Mouse (Mus musculus): ENCODE results near the gene Prkcq. TPM values are rescaled to one million over a fixed set of nuclear protein-coding genes. Genes with fewer than 3 reads are reported as not detected.

The Prkcq gene
- polyA plus RNA-seq, 1 experiment from 2014 or later: 2.9 TPM

- H3K27me3 ChIP-seq: no peaks in the 10 kb centered on the region
- H3K4me3 ChIP-seq (replicated peaks): no peak overlapping the region
- no peak for ATAC-seq (ENCODE audit: insufficient read depth)
- no peak overlapping the region for H3K4me2 ChIP-seq
- H3K27ac ChIP-seq (replicated peaks): no peak overlapping the region
- H3K9me3 ChIP-seq (replicated peaks): no peaks in the 10 kb centered on the region
- no peak overlapping the region for H3K9ac ChIP-seq
- H3K36me3 ChIP-seq (replicated peaks): no peaks in the 10 kb centered on the region
- no peaks in the 10 kb centered on the region for H3K4me1 ChIP-seq (replicated peaks)
- WGBS (ENCODE audit: insufficient replicate concordance): 67% methylated on average over 3 of the region's 3 CpGs
Observed at GRCm38 (mm10) chr2:11224808-11225484, 53.0 kb downstream of the Prkcq start.

- Histone ChIP-seq H3K27ac (replicated peaks) (no peak overlapping the region), H3K9ac (no peak overlapping the region), H3K9me3 (replicated peaks) (no peaks in the 10 kb centered on the region), H3K4me2 (no peak overlapping the region), H3K27me3 (no peaks in the 10 kb centered on the region), H3K36me3 (replicated peaks) (no peaks in the 10 kb centered on the region), H3K4me1 (replicated peaks) (no peaks in the 10 kb centered on the region), H3K4me3 (replicated peaks) (no peak overlapping the region)
- ATAC-seq (ENCODE audit: insufficient read depth): no peak
- WGBS (ENCODE audit: insufficient replicate concordance): 16% methylated on average over 5 of the region's 5 CpGs
Observed at GRCm38 (mm10) chr2:11225485-11225876, 53.6 kb downstream of the Prkcq start.

- ATAC-seq (ENCODE audit: insufficient read depth): peak; percentile 52
Observed at GRCm38 (mm10) chr2:11226555-11226954, 54.6 kb downstream of the Prkcq start.

DNA sequence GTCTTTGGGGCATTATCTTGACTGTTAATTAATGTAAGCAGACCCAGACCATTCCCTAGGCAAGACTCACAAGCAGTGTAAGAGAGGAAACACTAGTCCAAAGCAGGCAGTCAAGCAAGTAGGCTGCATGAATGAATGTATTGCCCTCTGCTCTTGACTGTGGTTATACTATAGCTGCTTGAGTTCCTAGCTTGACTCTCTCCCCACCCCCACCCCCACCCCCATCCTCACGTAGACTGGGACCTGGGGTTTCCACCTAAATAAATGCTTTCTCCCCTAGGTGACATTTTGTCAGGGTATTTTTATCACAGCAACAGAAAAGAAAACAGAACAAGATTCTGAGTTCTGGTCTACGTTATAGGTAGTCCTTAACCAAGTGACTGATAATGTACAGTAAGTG lies 57.2 kb downstream of the Prkcq start:
- H3K36me3 ChIP-seq (replicated peaks): no peaks in the 10 kb centered on the region
- ATAC-seq (ENCODE audit: insufficient read depth): no peak
- 49% methylated on average over 2 of the region's 2 CpGs for WGBS (ENCODE audit: insufficient replicate concordance)

More at GRCm38 (mm10) chr2:11226555-11226954, 54.6 kb downstream of the Prkcq start:
- Histone ChIP-seq H3K4me2 (no peak overlapping the region), H3K4me3 (replicated peaks) (no peak overlapping the region), H3K4me1 (replicated peaks) (no peaks in the 10 kb centered on the region), H3K36me3 (replicated peaks) (no peaks in the 10 kb centered on the region), H3K9me3 (replicated peaks) (no peaks in the 10 kb centered on the region), H3K27ac (replicated peaks) (no peak overlapping the region), H3K9ac (no peak overlapping the region), H3K27me3 (no peaks in the 10 kb centered on the region)
- WGBS (ENCODE audit: insufficient replicate concordance): 21% methylated on average over 7 of the region's 7 CpGs

DNA sequence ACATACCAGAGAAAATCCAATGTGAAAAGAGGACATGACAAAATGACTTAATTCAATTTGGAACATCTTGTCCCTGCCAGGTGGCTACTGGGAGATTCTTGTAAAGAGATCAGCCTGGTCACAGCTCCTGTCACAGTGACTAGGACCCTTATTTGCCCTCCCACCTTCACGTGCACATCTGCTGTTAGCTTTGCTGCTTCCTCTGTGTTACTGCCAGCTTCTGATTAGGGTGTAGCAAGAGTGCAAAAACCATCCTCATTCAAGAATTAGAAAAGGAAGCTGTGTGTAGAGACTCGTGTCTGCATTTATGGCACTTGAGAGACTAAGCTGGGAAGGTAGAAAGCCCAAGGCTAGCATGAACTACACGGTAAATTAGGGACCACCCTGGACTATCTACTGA lies 59.2 kb downstream of the Prkcq start:
- no peak overlapping the region for H3K4me2 ChIP-seq
- WGBS (ENCODE audit: insufficient replicate concordance): 17% methylated on average over 3 of the region's 3 CpGs
- H3K9me3 ChIP-seq (replicated peaks): no peaks in the 10 kb centered on the region
- H3K36me3 ChIP-seq (replicated peaks): no peaks in the 10 kb centered on the region
- ATAC-seq (ENCODE audit: insufficient read depth): no peak
- H3K4me3 ChIP-seq (replicated peaks): no peak overlapping the region
- no peaks in the 10 kb centered on the region for H3K27me3 ChIP-seq
- no peak overlapping the region for H3K9ac ChIP-seq
- no peak overlapping the region for H3K27ac ChIP-seq (replicated peaks)
- H3K4me1 ChIP-seq (replicated peaks): peaks cover 4% of the 10 kb centered on the region; the same call in 1 of the 2 replicates

More for the DNA sequence above, 57.2 kb downstream of the Prkcq start:
- Histone ChIP-seq H3K27ac (replicated peaks) (no peak overlapping the region), H3K4me3 (replicated peaks) (no peak overlapping the region), H3K9ac (no peak overlapping the region), H3K4me1 (replicated peaks) (peaks cover 4% of the 10 kb centered on the region; the same call in 1 of the 2 replicates), H3K27me3 (no peaks in the 10 kb centered on the region), H3K4me2 (no peak overlapping the region), H3K9me3 (replicated peaks) (no peaks in the 10 kb centered on the region)

DNA sequence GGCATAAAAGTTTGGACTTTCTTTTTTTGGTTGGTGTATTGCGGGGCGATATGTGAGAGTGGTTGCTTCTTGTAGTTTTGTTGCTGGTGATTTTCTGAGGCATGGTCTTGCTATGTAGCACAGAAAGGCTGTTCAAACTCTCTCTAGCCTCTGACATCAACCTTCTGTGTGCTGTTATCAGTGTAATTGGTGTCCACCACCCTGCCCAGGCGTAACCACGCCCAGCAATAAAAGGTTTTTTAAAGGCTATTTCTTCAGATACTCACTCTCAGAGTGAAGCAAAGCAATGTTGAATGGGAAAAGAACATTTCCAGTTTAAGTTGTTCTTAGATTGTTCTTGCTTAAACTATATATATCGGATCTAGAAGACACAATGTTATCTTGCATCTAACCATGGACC lies 60.1 kb downstream of the Prkcq start:
- Histone ChIP-seq H3K27ac (replicated peaks) (no peak overlapping the region), H3K9me3 (replicated peaks) (no peaks in the 10 kb centered on the region), H3K27me3 (no peaks in the 10 kb centered on the region), H3K4me1 (replicated peaks) (peaks cover 4% of the 10 kb centered on the region; the same call in 1 of the 2 replicates), H3K4me2 (no peak overlapping the region), H3K9ac (no peak overlapping the region), H3K36me3 (replicated peaks) (no peaks in the 10 kb centered on the region), H3K4me3 (replicated peaks) (no peak overlapping the region)
- 54% methylated on average over 5 of the region's 5 CpGs for WGBS (ENCODE audit: insufficient replicate concordance)
- no peak for ATAC-seq (ENCODE audit: insufficient read depth)

DNA sequence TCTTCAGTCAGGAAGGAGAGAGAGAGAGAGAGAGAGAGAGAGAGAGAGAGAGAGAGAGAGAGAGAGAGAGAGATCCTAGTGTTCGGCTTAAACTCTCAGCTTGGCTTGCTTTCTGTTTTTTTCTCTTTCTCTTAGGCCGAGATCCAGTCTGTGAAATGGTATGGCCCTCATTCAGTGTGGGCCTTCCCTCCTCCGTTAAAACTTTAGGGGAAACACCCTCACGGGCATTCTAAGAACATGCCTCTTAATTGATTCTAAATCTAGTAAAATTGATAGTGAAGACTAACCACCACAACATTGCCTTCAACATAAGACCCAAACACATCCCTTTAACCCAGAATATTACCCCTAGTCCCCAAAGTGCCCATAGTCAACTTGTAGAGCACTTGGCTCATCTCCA lies 66.3 kb downstream of the Prkcq start:
- Histone ChIP-seq H3K9ac (no peak overlapping the region), H3K27ac (replicated peaks) (no peak overlapping the region), H3K27me3 (no peaks in the 10 kb centered on the region), H3K4me1 (replicated peaks) (no peaks in the 10 kb centered on the region), H3K4me2 (no peak overlapping the region), H3K4me3 (replicated peaks) (no peak overlapping the region), H3K9me3 (replicated peaks) (no peaks in the 10 kb centered on the region), H3K36me3 (replicated peaks) (no peaks in the 10 kb centered on the region)
- WGBS (ENCODE audit: insufficient replicate concordance): 66% methylated on average over 4 of the region's 4 CpGs
- no peak for ATAC-seq (ENCODE audit: insufficient read depth)

DNA sequence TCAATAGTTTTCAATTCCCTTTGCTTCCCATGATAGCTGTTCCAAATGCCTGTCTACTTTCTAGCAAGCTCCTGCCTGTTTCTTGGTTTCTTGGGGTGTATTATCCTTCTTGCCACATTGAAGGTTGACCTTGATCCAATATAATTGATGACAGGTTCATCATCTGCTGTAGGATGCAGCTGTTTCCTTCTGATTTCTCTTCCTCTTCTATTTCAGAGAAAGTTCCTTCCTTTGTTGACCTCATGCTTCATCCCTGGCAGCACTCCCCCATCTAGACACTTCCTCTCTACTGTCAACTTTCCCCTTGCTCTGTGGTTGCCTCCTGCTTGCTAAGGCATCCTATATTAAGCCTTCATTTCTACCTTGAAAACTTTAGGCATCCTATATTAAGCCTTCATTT lies 67.6 kb downstream of the Prkcq start:
- Histone ChIP-seq H3K9me3 (replicated peaks) (no peaks in the 10 kb centered on the region), H3K4me3 (replicated peaks) (no peak overlapping the region), H3K9ac (no peak overlapping the region), H3K4me1 (replicated peaks) (no peaks in the 10 kb centered on the region), H3K36me3 (replicated peaks) (no peaks in the 10 kb centered on the region), H3K27me3 (no peaks in the 10 kb centered on the region), H3K27ac (replicated peaks) (no peak overlapping the region), H3K4me2 (no peak overlapping the region)
- ATAC-seq (ENCODE audit: insufficient read depth): 0 out of 2 replicates have a peak, but pooled peaks have one; percentile 9

- WGBS (ENCODE audit: insufficient replicate concordance): 64% methylated on average over 7 of the region's 7 CpGs
- Histone ChIP-seq H3K36me3 (replicated peaks) (no peaks in the 10 kb centered on the region), H3K9ac (no peak overlapping the region), H3K4me3 (replicated peaks) (no peak overlapping the region), H3K9me3 (replicated peaks) (no peaks in the 10 kb centered on the region), H3K27ac (replicated peaks) (no peak overlapping the region), H3K27me3 (no peaks in the 10 kb centered on the region), H3K4me1 (replicated peaks) (no peaks in the 10 kb centered on the region), H3K4me2 (no peak overlapping the region)
- no peak for ATAC-seq (ENCODE audit: insufficient read depth)
Observed at GRCm38 (mm10) chr2:11245926-11246325, 74.0 kb downstream of the Prkcq start.

DNA sequence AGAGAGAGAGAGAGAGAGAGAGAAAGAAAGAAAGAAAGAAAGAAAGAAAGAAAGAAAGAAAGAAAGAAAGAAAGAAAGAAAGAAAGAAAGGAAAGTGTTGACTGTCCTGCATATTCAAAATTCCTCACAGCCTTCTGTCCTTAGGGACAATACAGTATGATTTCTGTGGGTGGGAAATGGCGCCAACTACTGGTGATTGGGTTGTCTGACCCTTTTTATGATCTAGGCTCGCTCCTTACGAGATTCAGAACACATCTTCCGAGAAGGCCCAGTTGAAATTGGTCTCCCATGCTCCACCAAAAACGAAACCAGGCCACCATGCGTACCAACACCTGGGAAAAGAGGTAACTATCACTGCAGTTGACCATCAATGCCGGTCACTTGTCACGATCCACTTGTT lies 82.0 kb downstream of the Prkcq start:
- no peaks in the 10 kb centered on the region for H3K27me3 ChIP-seq
- H3K9ac ChIP-seq: no peak overlapping the region
- H3K36me3 ChIP-seq (replicated peaks): no peaks in the 10 kb centered on the region
- 34% methylated on average over 8 of the region's 8 CpGs for WGBS (ENCODE audit: insufficient replicate concordance)
- no peak overlapping the region for H3K4me2 ChIP-seq
- no peak for ATAC-seq (ENCODE audit: insufficient read depth)
- H3K9me3 ChIP-seq (replicated peaks): no peaks in the 10 kb centered on the region
- no peak overlapping the region for H3K4me3 ChIP-seq (replicated peaks)
- no peak overlapping the region for H3K27ac ChIP-seq (replicated peaks)
- no peaks in the 10 kb centered on the region for H3K4me1 ChIP-seq (replicated peaks)

DNA sequence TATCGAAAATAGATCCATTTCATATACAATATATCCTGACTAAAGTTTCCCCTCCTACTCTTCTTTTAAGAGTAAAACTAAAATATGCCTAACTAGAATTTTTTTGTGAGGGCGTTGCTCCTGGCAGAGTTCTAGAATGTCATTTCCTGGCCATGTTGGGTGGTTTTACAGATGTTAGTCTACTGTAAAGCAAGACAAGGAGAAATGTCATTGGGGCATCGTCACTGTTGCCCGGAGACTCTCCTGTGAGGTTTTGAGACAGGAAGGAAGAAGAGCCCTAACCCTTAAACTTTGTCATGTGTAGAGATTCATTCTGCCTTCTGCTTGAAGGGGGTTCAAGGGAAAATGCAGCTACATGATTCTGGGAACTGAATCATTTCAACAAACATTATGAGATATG lies 82.5 kb downstream of the Prkcq start:
- WGBS (ENCODE audit: insufficient replicate concordance): 61% methylated on average over 4 of the region's 4 CpGs
- Histone ChIP-seq H3K9me3 (replicated peaks) (no peaks in the 10 kb centered on the region), H3K4me1 (replicated peaks) (no peaks in the 10 kb centered on the region), H3K36me3 (replicated peaks) (no peaks in the 10 kb centered on the region), H3K27me3 (no peaks in the 10 kb centered on the region), H3K4me3 (replicated peaks) (no peak overlapping the region), H3K9ac (no peak overlapping the region), H3K4me2 (no peak overlapping the region), H3K27ac (replicated peaks) (no peak overlapping the region)
- ATAC-seq (ENCODE audit: insufficient read depth): no peak

DNA sequence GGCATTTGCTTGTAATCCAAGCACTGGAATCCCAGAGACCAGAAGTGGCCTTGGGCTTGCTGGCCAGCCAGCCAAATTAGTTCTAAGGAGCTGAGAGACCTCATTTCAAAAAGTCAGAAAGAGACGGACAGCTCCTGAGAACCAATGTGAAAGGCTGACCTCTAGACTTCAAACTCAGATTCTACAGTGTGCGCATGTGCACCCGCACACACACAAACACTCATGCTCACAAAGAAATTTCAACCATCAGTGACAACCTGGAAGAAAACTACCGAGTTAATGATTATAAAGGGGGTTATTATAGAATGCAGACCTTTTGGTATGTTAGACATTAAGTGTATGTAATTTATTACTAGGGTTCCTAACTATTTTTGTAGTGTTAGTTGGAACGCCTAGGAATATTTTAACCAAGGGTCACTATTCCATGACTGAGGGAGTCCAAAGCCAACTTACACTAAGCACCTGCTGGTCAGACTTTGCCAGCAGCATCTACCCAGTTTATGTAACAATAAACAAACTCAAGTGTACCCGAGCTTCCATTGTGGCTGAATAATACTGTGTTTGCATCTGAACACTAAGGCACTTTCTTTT lies 85.4 kb downstream of the Prkcq start:
- ATAC-seq (ENCODE audit: insufficient read depth): no peak
- H3K4me1 ChIP-seq (replicated peaks): no peaks in the 10 kb centered on the region
- WGBS (ENCODE audit: insufficient replicate concordance): 58% methylated on average over 6 of the region's 6 CpGs

More for the DNA sequence above, 85.4 kb downstream of the Prkcq start:
- Histone ChIP-seq H3K9me3 (replicated peaks) (no peaks in the 10 kb centered on the region), H3K27me3 (no peaks in the 10 kb centered on the region), H3K4me2 (no peak overlapping the region), H3K4me3 (replicated peaks) (no peak overlapping the region), H3K36me3 (replicated peaks) (no peaks in the 10 kb centered on the region), H3K9ac (no peak overlapping the region), H3K27ac (replicated peaks) (no peak overlapping the region)
